In the genomic region with DNA sequence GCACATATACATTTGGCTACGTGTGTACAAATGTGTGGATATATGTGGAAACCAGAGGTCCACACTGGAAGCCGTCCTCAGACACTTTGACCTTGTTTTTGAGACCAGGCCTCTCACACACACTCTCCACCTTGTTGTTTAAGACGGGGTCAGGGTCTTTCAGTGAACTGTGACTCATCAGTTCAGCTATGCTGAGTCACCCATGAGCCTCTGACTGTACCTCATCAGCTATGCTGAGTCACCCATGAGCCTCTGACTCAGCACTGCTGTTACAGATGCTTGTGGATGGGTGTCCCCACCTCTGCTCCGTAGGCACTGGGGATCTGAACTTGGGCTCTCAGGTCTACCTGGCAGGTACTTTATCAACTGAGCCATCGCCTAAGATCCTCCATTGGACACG, we compare ENCODE assay signal across 9 mouse cellular contexts.
DNase-seq lines count a peak whose midpoint lies in the region; ATAC-seq and TF ChIP-seq lines count a peak whose summit lies in the region.
"Had no signal": no experiment of that assay in that cellular context is flagged by ENCODE, and none has a peak within 500 bp of the region (broad histone marks: within the 10 kb centered on the region; RNA-seq: fewer than 3 reads in every experiment).

No protein-coding gene starts in this region.

- H3K9ac ChIP-seq in kidney, postnatal 0 days (ENCODE audit: low read depth, low read length): no peak overlapping the region
- H3K9ac ChIP-seq in liver, embryonic 16.5 days (ENCODE audit: low read depth, low read length): no peak overlapping the region
- no peak overlapping the region for H3K9ac ChIP-seq in forebrain, embryonic 13.5 days

- peak; percentile 57; the same call in 1 of the 2 replicates for ATAC-seq in kidney, postnatal 0 days (replicated peaks; ENCODE audit: low FRiP score, low read depth)
- peak; percentile 87 for ATAC-seq in G1E (ENCODE audit: extremely low read depth, insufficient number of reproducible peaks, low FRiP score, poor library complexity, severe bottlenecking)
- peak; percentile 99 for ATAC-seq in liver, embryonic 16.5 days (ENCODE audit: low read depth)
- ATAC-seq in forebrain, embryonic 13.5 days: no peak

- no peaks in the 10 kb centered on the region for H3K4me1 ChIP-seq in kidney, postnatal 0 days (replicated peaks; ENCODE audit: insufficient read depth, low read length)
- peaks cover 43% of the 10 kb centered on the region for H3K4me1 ChIP-seq in G1E (ENCODE audit: insufficient read depth, low read depth, low read length)
- peaks cover 34% of the 10 kb centered on the region for H3K4me1 ChIP-seq in liver, embryonic 16.5 days (ENCODE audit: control insufficient read depth, low read depth, low read length)
- H3K4me1 ChIP-seq in forebrain, embryonic 13.5 days: peaks cover 9% of the 10 kb centered on the region; the same call in 1 of the 2 replicates

- H3K27ac ChIP-seq in kidney, postnatal 0 days: no peak overlapping the region
- H3K27ac ChIP-seq in liver, embryonic 16.5 days (ENCODE audit: low read length): peak overlapping the region; percentile 68
- H3K27ac ChIP-seq in forebrain, embryonic 13.5 days: no peak overlapping the region
- H3K27ac ChIP-seq: macrophage had no signal

- H3K4me2 ChIP-seq in kidney, postnatal 0 days (ENCODE audit: low read length): no peak overlapping the region
- peak overlapping the region; percentile 39 for H3K4me2 ChIP-seq in liver, embryonic 16.5 days (ENCODE audit: low read depth, low read length)
- H3K4me2 ChIP-seq in forebrain, embryonic 13.5 days: no peak overlapping the region

- no peak overlapping the region for H3K4me3 ChIP-seq in kidney, postnatal 0 days (replicated peaks; ENCODE audit: low read depth, low read length)
- H3K4me3 ChIP-seq in G1E (ENCODE audit: low read depth, low read length): peak overlapping the region; percentile 44; the same call in 1 of the 2 replicates
- H3K4me3 ChIP-seq in liver, embryonic 16.5 days (ENCODE audit: low read depth, low read length): no peak overlapping the region
- no peak overlapping the region for H3K4me3 ChIP-seq in forebrain, embryonic 13.5 days

- H3K9me3 ChIP-seq in kidney, postnatal 0 days (replicated peaks; ENCODE audit: low read length): no peaks in the 10 kb centered on the region
- H3K9me3 ChIP-seq in G1E (replicated peaks): no peaks in the 10 kb centered on the region
- no peaks in the 10 kb centered on the region for H3K9me3 ChIP-seq in liver, embryonic 16.5 days (replicated peaks; ENCODE audit: control insufficient read depth, low read length)
- H3K9me3 ChIP-seq in forebrain, embryonic 13.5 days (replicated peaks): no peaks in the 10 kb centered on the region

- H3K27me3 ChIP-seq in kidney, postnatal 0 days (ENCODE audit: insufficient read depth, low read length): no peaks in the 10 kb centered on the region
- H3K27me3 ChIP-seq in G1E (ENCODE audit: insufficient read depth, low read length): no peaks in the 10 kb centered on the region
- no peaks in the 10 kb centered on the region for H3K27me3 ChIP-seq in liver, embryonic 16.5 days (ENCODE audit: control insufficient read depth, insufficient read depth, low read depth, low read length)
- H3K27me3 ChIP-seq in forebrain, embryonic 13.5 days: no peaks in the 10 kb centered on the region

- WGBS in kidney, postnatal 0 days: 86% methylated on average over 6 of the region's 6 CpGs
- WGBS in liver, embryonic 16.5 days (ENCODE audit: insufficient replicate concordance): 42% methylated on average over 6 of the region's 6 CpGs
- 89% methylated on average over 6 of the region's 6 CpGs for WGBS in forebrain, embryonic 13.5 days

- no peak for DNase-seq in kidney, postnatal 0 days (ENCODE audit: low spot score)
- DNase-seq in kidney, adult 9 months: no peak
- DNase-seq in G1E (ENCODE audit: low spot score): peak; percentile 43
- peak; percentile 63 for DNase-seq in brain, adult 2 months (ENCODE audit: low read depth, low spot score)
- DNase-seq in cerebellum, postnatal 14 days: no peak
- DNase-seq in B cell, adult 2 months: no peak

- H3K36me3 ChIP-seq in kidney, postnatal 0 days (ENCODE audit: insufficient read depth, low read length): no peaks in the 10 kb centered on the region
- peaks cover 21% of the 10 kb centered on the region for H3K36me3 ChIP-seq in G1E (replicated peaks)
- H3K36me3 ChIP-seq in liver, embryonic 16.5 days (ENCODE audit: control insufficient read depth, insufficient read depth): no peaks in the 10 kb centered on the region
- no peaks in the 10 kb centered on the region for H3K36me3 ChIP-seq in forebrain, embryonic 13.5 days (ENCODE audit: poor library complexity, severe bottlenecking)

- TF ChIP-seq CTCF in kidney, postnatal 0 days (IDR thresholded peaks at IDR 0.05; ENCODE audit: low read depth): no peak
- TF ChIP-seq CTCF in G1E (IDR thresholded peaks at IDR 0.05; ENCODE audit: low read depth, low read length): no peak

Comparison
In these comparisons a context has a peak if more than half of its experiments do, and no peak if none do; other contexts are left out.
1. DNase-seq: peak in G1E (single experiment) and brain, adult 2 months (single experiment); none in kidney, postnatal 0 days (single experiment), kidney, adult 9 months (single experiment), cerebellum, postnatal 14 days (0 of 2) and B cell, adult 2 months (0 of 2).